In genomic region chr8:48603165-48603840, GRCm38 (mm10) we compare ENCODE assay signal across 18 mouse cellular contexts.
DNase-seq lines count a peak whose midpoint lies in the region; ATAC-seq lines count a peak whose summit lies in the region.
"Had no signal": no experiment of that assay in that cellular context is flagged by ENCODE, and none has a peak within 500 bp of the region (broad histone marks: within the 10 kb centered on the region; RNA-seq: fewer than 3 reads in every experiment).

No protein-coding gene starts in this region.

- H3K9ac ChIP-seq in lung, embryonic 16.5 days (ENCODE audit: low read length): no peak overlapping the region
- H3K9ac ChIP-seq in liver, embryonic 13.5 days: no peak overlapping the region
- no peak overlapping the region for H3K9ac ChIP-seq in forebrain, embryonic 12.5 days
- H3K9ac ChIP-seq: heart, embryonic 13.5 days; neural tube, embryonic 15.5 days had no signal

- ATAC-seq in lung, embryonic 16.5 days (ENCODE audit: low read depth): peak; percentile 54; the same call in 1 of the 2 replicates
- peak; percentile 68; the same call in 1 of the 2 replicates for ATAC-seq in liver, embryonic 13.5 days (ENCODE audit: low read depth)
- no peak for ATAC-seq in forebrain, embryonic 12.5 days (ENCODE audit: low FRiP score)
- no peak for ATAC-seq in CD4-positive, CD25-positive, alpha-beta regulatory T cell, adult 4 months

- no peak overlapping the region for H3K4me2 ChIP-seq in lung, embryonic 16.5 days (ENCODE audit: low read depth, low read length)
- no peak overlapping the region for H3K4me2 ChIP-seq in liver, embryonic 13.5 days
- H3K4me2 ChIP-seq in forebrain, embryonic 12.5 days: no peak overlapping the region
- H3K4me2 ChIP-seq: heart, embryonic 13.5 days; neural tube, embryonic 15.5 days had no signal

- no peak overlapping the region for H3K27ac ChIP-seq in lung, embryonic 16.5 days (ENCODE audit: low read length)
- H3K27ac ChIP-seq in liver, embryonic 13.5 days: no peak overlapping the region; the same call in 1 of the 2 replicates
- H3K27ac ChIP-seq in forebrain, embryonic 12.5 days: no peak overlapping the region
- H3K27ac ChIP-seq: heart, embryonic 13.5 days; hindbrain, embryonic 10.5 days; limb, embryonic 10.5 days; midbrain, embryonic 10.5 days; neural tube, embryonic 15.5 days had no signal

- H3K9me3 ChIP-seq in lung, embryonic 16.5 days (ENCODE audit: control insufficient read depth, low read length): no peaks in the 10 kb centered on the region
- no peaks in the 10 kb centered on the region for H3K9me3 ChIP-seq in liver, embryonic 13.5 days (replicated peaks)
- H3K9me3 ChIP-seq in forebrain, embryonic 12.5 days: no peaks in the 10 kb centered on the region
- H3K9me3 ChIP-seq: heart, embryonic 13.5 days; hindbrain, embryonic 10.5 days; limb, embryonic 10.5 days; midbrain, embryonic 10.5 days; neural tube, embryonic 15.5 days had no signal

- 69% methylated on average over 15 of the region's 15 CpGs for WGBS in lung, embryonic 16.5 days
- 68% methylated on average over 15 of the region's 15 CpGs for WGBS in liver, embryonic 13.5 days (ENCODE audit: insufficient replicate concordance)
- WGBS in forebrain, embryonic 12.5 days: 94% methylated on average over 15 of the region's 15 CpGs

- H3K36me3 ChIP-seq in lung, embryonic 16.5 days (ENCODE audit: control insufficient read depth, insufficient read depth, low read length): no peaks in the 10 kb centered on the region
- no peaks in the 10 kb centered on the region for H3K36me3 ChIP-seq in liver, embryonic 13.5 days
- no peaks in the 10 kb centered on the region for H3K36me3 ChIP-seq in forebrain, embryonic 12.5 days (replicated peaks)
- H3K36me3 ChIP-seq: heart, embryonic 13.5 days; hindbrain, embryonic 10.5 days; limb, embryonic 10.5 days; neural tube, embryonic 15.5 days had no signal

- no peak overlapping the region for H3K4me3 ChIP-seq in lung, embryonic 16.5 days (ENCODE audit: low read length)
- H3K4me3 ChIP-seq in liver, embryonic 13.5 days (replicated peaks): no peak overlapping the region
- no peak overlapping the region for H3K4me3 ChIP-seq in forebrain, embryonic 12.5 days (replicated peaks)
- H3K4me3 ChIP-seq: heart, embryonic 13.5 days; hindbrain, embryonic 10.5 days; limb, embryonic 10.5 days; midbrain, embryonic 10.5 days; neural tube, embryonic 15.5 days had no signal

- no peaks in the 10 kb centered on the region for H3K27me3 ChIP-seq in lung, embryonic 16.5 days (ENCODE audit: control insufficient read depth, insufficient read depth, low read depth, low read length)
- no peaks in the 10 kb centered on the region for H3K27me3 ChIP-seq in liver, embryonic 13.5 days
- H3K27me3 ChIP-seq in forebrain, embryonic 12.5 days: no peaks in the 10 kb centered on the region
- H3K27me3 ChIP-seq: heart, embryonic 13.5 days; neural tube, embryonic 15.5 days had no signal

- no peak for DNase-seq in lung, postnatal 25 days (ENCODE audit: low spot score)
- peak; percentile 33 for DNase-seq in kidney, postnatal 10 days
- DNase-seq in liver, embryonic 13.5 days: no peak
- DNase-seq in yolk sac, embryonic 10.5 days (ENCODE audit: low spot score): peak; percentile 50
- no peak for DNase-seq in thymus, postnatal 10 days (ENCODE audit: low spot score in 2 of 2)
- DNase-seq: cerebellum, adult 11 months; cerebellum, postnatal 25 days; gastrocnemius, postnatal 36 days; lung, postnatal 10 days; thymus, postnatal 25 days had no signal

- H3K4me1 ChIP-seq in lung, embryonic 16.5 days (replicated peaks; ENCODE audit: control insufficient read depth, insufficient read depth, low read length): no peaks in the 10 kb centered on the region
- H3K4me1 ChIP-seq in liver, embryonic 13.5 days (replicated peaks): no peaks in the 10 kb centered on the region
- H3K4me1 ChIP-seq in forebrain, embryonic 12.5 days: no peaks in the 10 kb centered on the region

Comparison
In these comparisons a context has a peak if more than half of its experiments do, and no peak if none do; other contexts are left out.
1. ATAC-seq: peak in lung, embryonic 16.5 days (single experiment) and liver, embryonic 13.5 days (single experiment); none in forebrain, embryonic 12.5 days (single experiment) and CD4-positive, CD25-positive, alpha-beta regulatory T cell, adult 4 months (single experiment).
2. DNase-seq: peak in kidney, postnatal 10 days (single experiment) and yolk sac, embryonic 10.5 days (single experiment); none in lung, postnatal 25 days (single experiment), liver, embryonic 13.5 days (single experiment) and thymus, postnatal 10 days (0 of 2).